Mouse (Mus musculus) adrenal gland, adult (tissue): ENCODE results near the gene Fuca1.

Source experiments
- DNase-seq, 2 experiments: peaks; one replicate each; pipeline ENCODE4 v3.0.0; 2022 to 2023; ENCODE audit warnings: low spot score in 1 of 2; ENCODE audit not compliant: inconsistent age in 2 of 2

Fuca1 gene

GRCm38 (mm10) chr4:135888448-135889057 is 32.0 kb upstream of the Fuca1 start:
- no peak for DNase-seq

GRCm38 (mm10) chr4:135889146-135889883 is 31.2 kb upstream of the Fuca1 start:
- DNase-seq: no peak

- peak; percentile 80 to 92 for DNase-seq
Observed at GRCm38 (mm10) chr4:135889884-135890283, 30.7 kb upstream of the Fuca1 start.

- no peak for DNase-seq
Observed at GRCm38 (mm10) chr4:135891539-135891938, 29.0 kb upstream of the Fuca1 start.

GRCm38 (mm10) chr4:135892884-135893283 is 27.7 kb upstream of the Fuca1 start:
- DNase-seq: no peak

GRCm38 (mm10) chr4:135895071-135895571 is 25.4 kb upstream of the Fuca1 start, which contains the start of gene Cnr2:
Cnr2 (plus strand) TSS chr4:135895394.
- DNase-seq: no peak

GRCm38 (mm10) chr4:135896157-135896556 is 24.4 kb upstream of the Fuca1 start:
- DNase-seq: no peak

GRCm38 (mm10) chr4:135898380-135899049 is 22.0 kb upstream of the Fuca1 start:
- peak; percentile 53 to 80 for DNase-seq

GRCm38 (mm10) chr4:135899050-135899448 is 21.5 kb upstream of the Fuca1 start:
- no peak for DNase-seq

- DNase-seq: no peak
Observed at GRCm38 (mm10) chr4:135900008-135900407, 20.5 kb upstream of the Fuca1 start.

- no peak for DNase-seq
Observed at GRCm38 (mm10) chr4:135902606-135903242, 17.8 kb upstream of the Fuca1 start.

- DNase-seq: no peak
Observed at GRCm38 (mm10) chr4:135904810-135905209, 15.7 kb upstream of the Fuca1 start.

GRCm38 (mm10) chr4:135906633-135907032 is 13.9 kb upstream of the Fuca1 start:
- DNase-seq: no peak

- no peak for DNase-seq
Observed at GRCm38 (mm10) chr4:135909326-135910066, 11.0 kb upstream of the Fuca1 start.

- peak in 1 of 2 experiments; percentile 24 for DNase-seq
Observed at GRCm38 (mm10) chr4:135911531-135911930, 9.0 kb upstream of the Fuca1 start.

GRCm38 (mm10) chr4:135912164-135912563 is 8.4 kb upstream of the Fuca1 start:
- DNase-seq: no peak

GRCm38 (mm10) chr4:135912835-135913234 is 7.7 kb upstream of the Fuca1 start:
- no peak for DNase-seq

GRCm38 (mm10) chr4:135913433-135913832 is 7.1 kb upstream of the Fuca1 start:
- DNase-seq: no peak

GRCm38 (mm10) chr4:135918635-135919279 is 1.8 kb upstream of the Fuca1 start:
- peak in 1 of 2 experiments; percentile 42 for DNase-seq

- DNase-seq: no peak
Observed at GRCm38 (mm10) chr4:135919280-135919639, 1.3 kb upstream of the Fuca1 start.
